21 mouse cellular contexts compared by ENCODE assay signal in genomic region chr3:136444598-136444997, GRCm38 (mm10).
DNase-seq lines count a peak whose midpoint lies in the region; ATAC-seq lines count a peak whose summit lies in the region.
"Had no signal": no experiment of that assay in that cellular context is flagged by ENCODE, and none has a peak within 500 bp of the region (broad histone marks: within the 10 kb centered on the region; RNA-seq: fewer than 3 reads in every experiment).

No protein-coding gene starts in this region.

- H3K27me3 ChIP-seq in hindbrain, embryonic 16.5 days (replicated peaks; ENCODE audit: control insufficient read depth, insufficient read depth, low read length): no peaks in the 10 kb centered on the region
- no peaks in the 10 kb centered on the region for H3K27me3 ChIP-seq in hindbrain, embryonic 13.5 days
- H3K27me3 ChIP-seq: embryonic facial prominence, embryonic 15.5 days had no signal

- H3K4me3 ChIP-seq in hindbrain, embryonic 16.5 days (ENCODE audit: low read length): no peak overlapping the region
- H3K4me3 ChIP-seq in hindbrain, embryonic 13.5 days: no peak overlapping the region
- H3K4me3 ChIP-seq: embryonic facial prominence, embryonic 15.5 days; erythroblast, embryonic 14.5 days; forebrain, embryonic 10.5 days; heart, embryonic 10.5 days had no signal

- H3K9me3 ChIP-seq in hindbrain, embryonic 16.5 days (ENCODE audit: control insufficient read depth, low read length): no peaks in the 10 kb centered on the region
- no peaks in the 10 kb centered on the region for H3K9me3 ChIP-seq in hindbrain, embryonic 13.5 days
- H3K9me3 ChIP-seq: embryonic facial prominence, embryonic 15.5 days; forebrain, embryonic 10.5 days; heart, embryonic 10.5 days had no signal

- WGBS in hindbrain, embryonic 16.5 days: 49% methylated on average over 2 of the region's 2 CpGs
- WGBS in hindbrain, embryonic 13.5 days: 57% methylated on average over 2 of the region's 2 CpGs

- no peak overlapping the region for H3K27ac ChIP-seq in hindbrain, embryonic 16.5 days (ENCODE audit: low read depth, low read length)
- H3K27ac ChIP-seq in hindbrain, embryonic 13.5 days: no peak overlapping the region
- H3K27ac ChIP-seq: embryonic facial prominence, embryonic 15.5 days; forebrain, embryonic 10.5 days; heart, embryonic 10.5 days had no signal

- no peak overlapping the region for H3K4me2 ChIP-seq in hindbrain, embryonic 16.5 days (ENCODE audit: low read length)
- H3K4me2 ChIP-seq in hindbrain, embryonic 13.5 days: no peak overlapping the region
- H3K4me2 ChIP-seq: embryonic facial prominence, embryonic 15.5 days had no signal

- H3K36me3 ChIP-seq in hindbrain, embryonic 16.5 days (ENCODE audit: control insufficient read depth, insufficient read depth, low read length): no peaks in the 10 kb centered on the region
- H3K36me3 ChIP-seq in hindbrain, embryonic 13.5 days: no peaks in the 10 kb centered on the region
- H3K36me3 ChIP-seq: embryonic facial prominence, embryonic 15.5 days; forebrain, embryonic 10.5 days; heart, embryonic 10.5 days had no signal

- no peak overlapping the region for H3K9ac ChIP-seq in hindbrain, embryonic 16.5 days (ENCODE audit: low read depth, low read length)
- no peak overlapping the region for H3K9ac ChIP-seq in hindbrain, embryonic 13.5 days
- H3K9ac ChIP-seq: embryonic facial prominence, embryonic 15.5 days had no signal

- DNase-seq in embryo, embryonic 10.5 days (ENCODE audit: low spot score): peak; percentile 25
- peak; percentile 53 for DNase-seq in forelimb bud, embryonic 11.5 days (ENCODE audit: low read depth, low spot score)
- no peak for DNase-seq in right cerebral cortex, adult 2 months (ENCODE audit: low spot score in 2 of 2)
- DNase-seq in gastrocnemius, postnatal 10 days: no peak
- DNase-seq: adrenal gland, adult 8-10 months; adrenal gland, postnatal 36 days; cerebellum, adult 11 months; cerebellum, adult 8-10 months; cerebellum, postnatal 14 days; heart, adult 18-20 months; heart, postnatal 10 days; heart, postnatal 4 days had no signal

- no peaks in the 10 kb centered on the region for H3K4me1 ChIP-seq in hindbrain, embryonic 16.5 days (ENCODE audit: control insufficient read depth, insufficient read depth, low read depth, low read length)
- H3K4me1 ChIP-seq in hindbrain, embryonic 13.5 days (replicated peaks): peaks cover 4% of the 10 kb centered on the region; the same call in 1 of the 2 replicates
- H3K4me1 ChIP-seq: embryonic facial prominence, embryonic 15.5 days; forebrain, embryonic 10.5 days; heart, embryonic 10.5 days had no signal

- peak; percentile 58; the same call in 1 of the 2 replicates for ATAC-seq in hindbrain, embryonic 16.5 days
- ATAC-seq in hindbrain, embryonic 13.5 days (ENCODE audit: low FRiP score): no peak
- ATAC-seq: forebrain, embryonic 14.5 days; inflammation-experienced regulatory T-cells, adult 6 months; intestine, postnatal 0 days had no signal

Comparison
In these comparisons a context has a peak if more than half of its experiments do, and no peak if none do; other contexts are left out.
1. DNase-seq: peak in embryo, embryonic 10.5 days (single experiment) and forelimb bud, embryonic 11.5 days (single experiment); none in right cerebral cortex, adult 2 months (0 of 2) and gastrocnemius, postnatal 10 days (single experiment).